Mouse (Mus musculus): Measurements from ENCODE around the gene Hist1h4i. TPM values are rescaled to one million over a fixed set of nuclear protein-coding genes. Genes with fewer than 3 reads are reported as not detected.

Hist1h4i gene
- total and polyA plus RNA-seq, 3 experiments, result 6.4 to 812 (median 35.7) TPM

GRCm38 (mm10) chr13:22015479-22016450 lies 25.4 kb downstream of the Hist1h4i start:
- TF ChIP-seq ZNF384 (IDR thresholded peaks at IDR 0.05; ENCODE audit: low read depth, low read length), result peak; percentile 97
- TF ChIP-seq TBP (conservative IDR thresholded peaks at IDR 0.05; ENCODE audit: low read depth, low read length), result peak; percentile 98
- peak; percentile 86; the same call in 1 of the 2 replicates for TF ChIP-seq E2F4 (IDR thresholded peaks at IDR 0.05; ENCODE audit: insufficient replicate concordance, low read depth, low read length)
- peak; percentile 60; the same call in 1 of the 2 replicates for TF ChIP-seq NRF1 (IDR thresholded peaks at IDR 0.05; ENCODE audit: low read depth, low read length)
- TF ChIP-seq IRF4 (IDR thresholded peaks at IDR 0.05; ENCODE audit: low read depth, low read length), result 0 out of 2 replicates have a peak, but pooled peaks have one; percentile 13
- TF ChIP-seq CTCF (conservative IDR thresholded peaks at IDR 0.05 in 1 of 2, IDR thresholded peaks at IDR 0.05 in 1 of 2; ENCODE audit: low read depth in 2 of 2, low read length in 2 of 2), result peak in 1 of 2 experiments; percentile 23; a peak in 1 of 4 replicates
- TF ChIP-seq RAD21 (IDR thresholded peaks at IDR 0.05; ENCODE audit: low read depth, low read length), result no peak
- no peak for TF ChIP-seq TCF12 (IDR thresholded peaks at IDR 0.05; ENCODE audit: low read depth, low read length)
- no peak for TF ChIP-seq NELFE (IDR thresholded peaks at IDR 0.05; ENCODE audit: low read depth, low read length)
- 0 out of 2 replicates have a peak, but pooled peaks have one; percentile 34 for TF ChIP-seq JUND (conservative IDR thresholded peaks at IDR 0.05; ENCODE audit: low read depth, low read length)
- TF ChIP-seq ELF1 (IDR thresholded peaks at IDR 0.05; ENCODE audit: low read depth, low read length), result peak; percentile 95
- 0 out of 2 replicates have a peak, but pooled peaks have one; percentile 29 for TF ChIP-seq JUN (IDR thresholded peaks at IDR 0.05; ENCODE audit: insufficient read depth, low read depth, low read length)
- TF ChIP-seq MAFK (IDR thresholded peaks at IDR 0.05; ENCODE audit: insufficient replicate concordance, low read length), result peak; percentile 95
- TF ChIP-seq MYC (IDR thresholded peaks at IDR 0.05; ENCODE audit: low read depth, low read length), result peak; percentile 80; the same call in 1 of the 2 replicates
- Histone ChIP-seq H3K27me3 (replicated peaks) (peaks cover 46% of the 10 kb centered on the region), H3K4me2 (ENCODE audit: insufficient read depth, low read depth, poor library complexity, severe bottlenecking) (peak overlapping the region; percentile 80), H3K27ac (ENCODE audit: insufficient read depth, low read depth) (no peak overlapping the region), H3K36me3 (replicated peaks in 1 of 2; ENCODE audit: control insufficient read depth in 1 of 2, insufficient read depth in 1 of 2, low read length in 1 of 2) (no peaks in the 10 kb centered on the region), H3K4me1 (ENCODE audit: control insufficient read depth in 1 of 2, insufficient read depth in 2 of 2) (peaks cover 0 to 10% of the 10 kb centered on the region in 2 experiments; a peak in 2 of 4 replicates), H3K9ac (ENCODE audit: insufficient read depth, low read depth) (peak overlapping the region; percentile 14; the same call in 1 of the 2 replicates), H3K79me2 (replicated peaks; ENCODE audit: control insufficient read depth, extremely low read depth, insufficient read depth, poor library complexity, severe bottlenecking) (no peaks in the 10 kb centered on the region), H3K9me3 (replicated peaks; ENCODE audit: low read length) (no peaks in the 10 kb centered on the region), H3K4me3 (replicated peaks in 1 of 3; ENCODE audit: low read depth in 2 of 3, low read length in 2 of 3, poor library complexity in 1 of 3) (peak overlapping the region; percentile 18 to 28 (median 27))
- DNase-seq (ENCODE audit: extremely low read depth), result peak; percentile 95
- dilution Hi-C loops (cut with MboI; ENCODE audit: extremely low pct_ligation_motif_present, extremely low pct_unique_long_range_greater_than_20kb, low sequenced_read_pairs), result no loop called here
- in situ Hi-C loops (cut with MboI; ENCODE audit: low pct_ligation_motif_present, low pct_unique_long_range_greater_than_20kb, low sequenced_read_pairs), result loop anchor here (25.0 kb wide), 1 partner anchor 603 kb away; the partner anchor contains the start of gene Zkscan3

- in situ Hi-C loops (cut with MboI; ENCODE audit: low pct_ligation_motif_present, low pct_unique_long_range_greater_than_20kb, low sequenced_read_pairs), result loop anchor here (25.0 kb wide), 1 partner anchor 602 kb away; the partner anchor contains the start of gene Zkscan3
- Histone ChIP-seq H3K4me3 (replicated peaks in 1 of 3; ENCODE audit: low read depth in 2 of 3, low read length in 2 of 3, poor library complexity in 1 of 3) (peak overlapping the region in 1 of 3 experiments; percentile 7), H3K4me2 (ENCODE audit: insufficient read depth, low read depth, poor library complexity, severe bottlenecking) (peak overlapping the region; percentile 31), H3K27me3 (replicated peaks) (peaks cover 58% of the 10 kb centered on the region), H3K79me2 (replicated peaks; ENCODE audit: control insufficient read depth, extremely low read depth, insufficient read depth, poor library complexity, severe bottlenecking) (no peaks in the 10 kb centered on the region), H3K27ac (ENCODE audit: insufficient read depth, low read depth) (no peak overlapping the region), H3K9ac (ENCODE audit: insufficient read depth, low read depth) (no peak overlapping the region), H3K36me3 (replicated peaks in 1 of 2; ENCODE audit: control insufficient read depth in 1 of 2, insufficient read depth in 1 of 2, low read length in 1 of 2) (no peaks in the 10 kb centered on the region), H3K4me1 (ENCODE audit: control insufficient read depth in 1 of 2, insufficient read depth in 2 of 2) (peaks cover 0 to 12% of the 10 kb centered on the region in 2 experiments; a peak in 2 of 4 replicates), H3K9me3 (replicated peaks; ENCODE audit: low read length) (no peaks in the 10 kb centered on the region)
- TF ChIP-seq MYC (IDR thresholded peaks at IDR 0.05; ENCODE audit: low read depth, low read length) (no peak), MAX (IDR thresholded peaks at IDR 0.05; ENCODE audit: low read length) (0 out of 2 replicates have a peak, but pooled peaks have one; percentile 14), IRF4 (IDR thresholded peaks at IDR 0.05; ENCODE audit: low read depth, low read length) (no peak), MXI1 (IDR thresholded peaks at IDR 0.05; ENCODE audit: low read depth, low read length) (no peak), E2F4 (IDR thresholded peaks at IDR 0.05; ENCODE audit: insufficient replicate concordance, low read depth, low read length) (no peak)
- dilution Hi-C loops (cut with MboI; ENCODE audit: extremely low pct_ligation_motif_present, extremely low pct_unique_long_range_greater_than_20kb, low sequenced_read_pairs), result no loop called here
- no peak for DNase-seq (ENCODE audit: extremely low read depth)
Observed at GRCm38 (mm10) chr13:22014411-22014845, 26.7 kb downstream of the Hist1h4i start.

Data from CH12.LX (cell line).